Mouse (Mus musculus) gastrocnemius, adult 2 months (tissue): ENCODE measurements around the gene Vmn1r221. TPM values are rescaled to one million over a fixed set of nuclear protein-coding genes. Genes with fewer than 3 reads are reported as not detected.
A peak's percentile ranks its signal among the peaks of the same experiment; 100 is the strongest.
"Not testable (repeated sequence)": the region's sequence is repeated elsewhere in the genome, so short reads cannot be mapped to it uniquely, and the experiment has no call there.

ENCODE experiments used
- DNase-seq: peaks from one replicate; pipeline ENCODE4 v3.0.0; 2022
- H3K27ac ChIP-seq: fragments of 200-600 bp; 2 replicates; pipeline ENCODE4 v1.8.1; 2022; ENCODE audit warnings: mild to moderate bottlenecking
- H3K4me3 ChIP-seq: fragments of 200-600 bp; 2 replicates; pipeline ENCODE4 v1.8.1; 2022; ENCODE audit warnings: mild to moderate bottlenecking, moderate library complexity
- CTCF ChIP-seq: fragments of 200-600 bp; IDR thresholded peaks from 2 replicates; pipeline ENCODE4 v1.8.1; 2022; ENCODE audit warnings: antibody characterized with exemption, mild to moderate bottlenecking, moderate library complexity
- intact Hi-C: fragments of 180-260 bp; cut with DNase I; formaldehyde crosslinking; loops from one replicate; pipeline ENCODE4 v1.15.1; 2025
- long read RNA-seq, 2 experiments: library from polyadenylated mRNA; stranded (forward); transcript quantifications; one replicate each; pipeline ENCODE4 v2.0.0; 2021
- total RNA-seq, 2 experiments: library from RNA; stranded (reverse); gene quantifications; 2 replicates each; pipeline ENCODE4 v1.2.3; 2021

Vmn1r221 gene
- total RNA-seq: not detected
- long read RNA-seq, experiment 1: 0 reads
- long read RNA-seq, experiment 2: 0 reads

- H3K4me3 ChIP-seq, H3K27ac ChIP-seq, DNase-seq, intact Hi-C loops: not testable (repeated sequence)
Measured at GRCm38 (mm10) chr13:23213827-23214226, at the start of gene Vmn1r221. Gene Vmn1r221 (plus strand): TSS chr13:23214127.

GRCm38 (mm10) chr13:23166471-23166870, 47.5 kb upstream of the Vmn1r221 start:
- H3K27ac ChIP-seq, intact Hi-C loops, H3K4me3 ChIP-seq, DNase-seq: not testable (repeated sequence)

- no peak within 1 kb of the TSS for H3K27ac ChIP-seq
- no peak for DNase-seq
- H3K4me3 ChIP-seq: no peak within 1 kb of the TSS
- intact Hi-C loops: no loop called here
- no peak for TF ChIP-seq CTCF
Measured at GRCm38 (mm10) chr13:23187875-23188274, 26.1 kb upstream of the Vmn1r221 start, which contains the start of gene Vmn1r220. Gene Vmn1r220 (minus strand): TSS chr13:23187975.

- DNase-seq, intact Hi-C loops, H3K4me3 ChIP-seq, H3K27ac ChIP-seq: not testable (repeated sequence)
Measured at GRCm38 (mm10) chr13:23203885-23204284, 10.0 kb upstream of the Vmn1r221 start.

- intact Hi-C loops, H3K27ac ChIP-seq, DNase-seq, H3K4me3 ChIP-seq: not testable (repeated sequence)
Measured at GRCm38 (mm10) chr13:23235847-23236246, 21.9 kb downstream of the Vmn1r221 start, which contains the start of gene Vmn1r222. Gene Vmn1r222 (minus strand): TSS chr13:23235947.

- intact Hi-C loops, DNase-seq, H3K27ac ChIP-seq, H3K4me3 ChIP-seq: not testable (repeated sequence)
Measured at GRCm38 (mm10) chr13:23246834-23247233, 32.9 kb downstream of the Vmn1r221 start, which contains the start of gene Vmn1r223. Gene Vmn1r223 (plus strand): TSS chr13:23247134.

- no peak for DNase-seq
- no peak for TF ChIP-seq CTCF
Measured at GRCm38 (mm10) chr13:23258546-23259048, 44.7 kb downstream of the Vmn1r221 start.

GRCm38 (mm10) chr13:23268606-23269005, 54.7 kb downstream of the Vmn1r221 start:
- H3K4me3 ChIP-seq, DNase-seq, intact Hi-C loops, H3K27ac ChIP-seq: not testable (repeated sequence)

More at GRCm38 (mm10) chr13:23258546-23259048, 44.7 kb downstream of the Vmn1r221 start:
- H3K4me3 ChIP-seq: no peak overlapping the region
- no peak overlapping the region for H3K27ac ChIP-seq
- intact Hi-C loops: no loop called here

- H3K27ac ChIP-seq, intact Hi-C loops, DNase-seq, H3K4me3 ChIP-seq: not testable (repeated sequence)
Measured at GRCm38 (mm10) chr13:23269127-23269526, 55.2 kb downstream of the Vmn1r221 start.

- Histone ChIP-seq H3K27ac (no peak overlapping the region), H3K4me3 (peak overlapping the region; percentile 45)
- intact Hi-C loops: no loop called here
- TF ChIP-seq CTCF: no peak
- DNase-seq: no peak
Measured at GRCm38 (mm10) chr13:23269681-23270080, 55.8 kb downstream of the Vmn1r221 start.

- intact Hi-C loops: no loop called here
- TF ChIP-seq CTCF: no peak
- DNase-seq: no peak
- no peak overlapping the region for H3K27ac ChIP-seq
- H3K4me3 ChIP-seq: peak overlapping the region; percentile 45
Measured at GRCm38 (mm10) chr13:23270321-23271101, 56.6 kb downstream of the Vmn1r221 start.

Other genes with a start within 250 kb of the Vmn1r221 start
- not detected for gene Vmn1r213, start 206.5 kb upstream of the Vmn1r221 start, total RNA-seq
- gene Vmn1r214, start 183.7 kb upstream of the Vmn1r221 start, total RNA-seq: not detected
- gene Vmn1r215, start 146.1 kb upstream of the Vmn1r221 start, total RNA-seq: not detected
- not detected for gene Vmn1r217, start 95.9 kb upstream of the Vmn1r221 start, total RNA-seq
- gene Vmn1r218, start 81.0 kb upstream of the Vmn1r221 start, total RNA-seq: not detected
- gene Vmn1r219, start 54.8 kb upstream of the Vmn1r221 start, total RNA-seq: not detected
- gene Vmn1r220, start 26.2 kb upstream of the Vmn1r221 start, total RNA-seq: not detected
- gene Vmn1r222, start 21.8 kb downstream of the Vmn1r221 start, total RNA-seq: not detected
- not detected for gene Vmn1r223, start 33.0 kb downstream of the Vmn1r221 start, total RNA-seq
- gene Zfp322a, start 155.1 kb downstream of the Vmn1r221 start, total RNA-seq: 10 to 100 TPM in 1 of 2 experiments, 1 to 10 TPM in 1; 8.9 to 12.7 TPM
- gene Abt1, start 209.7 kb downstream of the Vmn1r221 start, total RNA-seq: 1 to 10 TPM; 3.6 to 3.9 TPM